Mouse (Mus musculus) mature B cell (primary cell): ENCODE data around the gene Olfr522.

ENCODE experiments used
- in situ Hi-C: fragments of 300-500 bp; cut with MboI; formaldehyde crosslinking; loops from 2 replicates; pipeline ENCODE4 v1.14.3; 2019

The Olfr522 gene

DNA sequence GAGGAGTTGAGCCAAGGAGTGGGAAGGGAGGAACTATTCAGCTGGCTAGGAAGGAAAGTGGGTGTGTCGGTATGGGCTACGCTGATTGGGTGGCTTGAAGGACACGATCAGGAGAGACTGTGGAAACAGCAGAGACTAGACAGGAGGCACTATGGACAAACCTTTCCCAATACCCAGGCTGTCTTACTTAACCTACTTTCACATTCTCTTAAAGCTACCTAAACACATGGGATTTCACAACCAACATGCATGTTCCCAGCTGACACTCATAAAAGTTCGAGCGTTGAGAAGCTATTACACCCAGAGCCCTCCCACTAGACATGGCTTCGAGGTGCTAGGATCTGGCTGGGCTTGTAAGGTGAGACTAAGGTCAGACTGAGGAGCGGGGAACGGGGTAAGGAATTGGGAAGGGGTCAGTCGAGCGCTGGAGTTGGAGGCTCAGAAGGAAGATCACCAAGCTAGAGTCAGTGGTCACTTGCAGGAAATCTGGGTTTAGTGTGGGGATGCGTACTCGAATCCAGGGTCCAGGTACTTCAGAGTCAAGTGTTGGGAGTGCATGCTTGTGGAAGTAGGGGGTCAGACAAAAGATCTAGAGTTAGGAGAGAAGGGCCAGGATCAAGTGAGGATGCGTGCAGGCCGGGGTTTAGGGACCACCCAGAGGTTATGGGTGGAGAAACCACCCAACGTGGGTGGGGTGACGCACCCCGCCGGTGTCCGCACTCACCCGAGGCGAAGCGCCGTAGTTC, 48.8 kb downstream of the Olfr522 start, which contains the start of gene Paox:
TSS of gene Paox (plus strand) at position 217 of the 746 bp plus-strand sequence.
- in situ Hi-C loops = no loop called here

DNA sequence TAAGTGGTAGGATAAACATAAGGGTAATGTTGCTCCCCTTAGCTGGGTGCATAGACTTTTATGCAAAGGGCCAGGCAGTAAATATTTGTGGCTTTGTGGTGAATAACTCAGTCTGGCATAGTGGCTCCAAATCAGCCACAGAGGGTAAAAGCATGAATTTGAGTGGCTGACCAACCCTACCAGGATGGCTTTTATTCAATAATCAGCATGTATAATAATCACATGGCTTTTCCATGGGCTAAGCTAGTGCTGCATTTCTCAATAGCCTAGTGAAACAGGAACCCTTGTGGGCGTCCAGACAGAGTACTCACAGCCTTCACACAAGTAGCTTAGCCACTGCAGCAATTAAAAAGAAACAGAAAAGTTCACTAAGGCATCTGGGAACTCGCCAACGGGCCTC, 52.6 kb downstream of the Olfr522 start:
- in situ Hi-C loops = no loop called here
